ENCODE assay signal across 31 mouse cellular contexts in the genomic region with DNA sequence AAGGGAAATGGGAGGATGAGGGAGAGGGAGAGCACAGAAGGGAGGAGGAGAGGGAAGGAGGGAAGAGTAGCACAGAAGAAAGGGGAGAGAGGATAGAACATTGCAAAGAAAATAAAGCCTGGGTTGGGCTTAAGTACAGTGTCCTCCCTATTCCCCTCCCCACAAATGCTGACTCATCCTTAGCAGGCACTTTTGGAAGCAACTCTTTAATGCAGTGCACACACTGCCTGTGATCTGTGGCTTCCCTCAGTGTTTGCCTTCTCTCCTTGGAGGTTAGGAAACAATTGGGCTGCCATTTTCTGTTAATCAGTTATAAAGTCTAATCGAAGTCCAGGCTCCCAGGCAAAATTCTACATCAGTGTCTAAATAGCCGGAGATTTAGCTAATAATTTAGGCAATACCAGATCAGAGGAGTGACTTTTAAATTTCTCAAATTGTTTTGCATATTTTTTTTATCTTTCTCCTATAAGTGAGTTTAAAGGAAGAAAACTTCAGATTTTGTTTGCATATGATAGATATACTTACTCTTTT. TPM values are rescaled to one million over a fixed set of nuclear protein-coding genes. Genes with fewer than 3 reads are reported as not detected.
DNase-seq lines count a peak whose midpoint lies in the region; ATAC-seq and TF ChIP-seq lines count a peak whose summit lies in the region.
"Not testable (repeated sequence)": the region's sequence is repeated elsewhere in the genome, so short reads cannot be mapped to it uniquely, and the experiment has no call there.
"Had no signal": no experiment of that assay in that cellular context is flagged by ENCODE, and none has a peak within 500 bp of the region (broad histone marks: within the 10 kb centered on the region; RNA-seq: fewer than 3 reads in every experiment).

No protein-coding gene starts in this region.

- not testable (repeated sequence) for H3K9me3 ChIP-seq in heart, embryonic 12.5 days (replicated peaks); intestine, postnatal 0 days (ENCODE audit: control insufficient read depth); kidney, embryonic 16.5 days (ENCODE audit: low read length); liver, embryonic 13.5 days (replicated peaks); lung, embryonic 14.5 days (ENCODE audit: low read depth, low read length); stomach, postnatal 0 days (ENCODE audit: control insufficient read depth, low read length)

- not testable (repeated sequence) for H3K4me1 ChIP-seq in heart, embryonic 12.5 days (replicated peaks); intestine, postnatal 0 days (replicated peaks; ENCODE audit: control insufficient read depth, insufficient read depth, low read length); kidney, embryonic 16.5 days (ENCODE audit: insufficient read depth, low read length); liver, embryonic 13.5 days (replicated peaks); lung, embryonic 14.5 days (ENCODE audit: insufficient read depth); stomach, postnatal 0 days (replicated peaks; ENCODE audit: control insufficient read depth, insufficient read depth)

- H3K27ac ChIP-seq in heart, embryonic 12.5 days (ENCODE audit: poor library complexity, severe bottlenecking); intestine, postnatal 0 days (ENCODE audit: low read depth, low read length); kidney, embryonic 16.5 days (ENCODE audit: low read length); liver, embryonic 13.5 days; lung, embryonic 14.5 days (ENCODE audit: low read depth); stomach, postnatal 0 days (replicated peaks): not testable (repeated sequence)

- 75% methylated on average over 2 of the region's 2 CpGs for WGBS in heart, embryonic 12.5 days
- 31% methylated on average over 2 of the region's 2 CpGs for WGBS in intestine, postnatal 0 days
- WGBS in kidney, embryonic 16.5 days = 53% methylated on average over 2 of the region's 2 CpGs
- WGBS in liver, embryonic 13.5 days (ENCODE audit: insufficient replicate concordance) = 50% methylated on average over 2 of the region's 2 CpGs
- WGBS in lung, embryonic 14.5 days = 52% methylated on average over 2 of the region's 2 CpGs
- WGBS in stomach, postnatal 0 days = 43% methylated on average over 2 of the region's 2 CpGs

- not testable (repeated sequence) for TF ChIP-seq EP300 in stomach, postnatal 0 days (optimal IDR thresholded peaks at IDR 0.05)

- not testable (repeated sequence) for H3K36me3 ChIP-seq in heart, embryonic 12.5 days; intestine, postnatal 0 days (ENCODE audit: control insufficient read depth, insufficient read depth); kidney, embryonic 16.5 days (ENCODE audit: insufficient read depth, low read length); liver, embryonic 13.5 days; lung, embryonic 14.5 days (ENCODE audit: insufficient read depth); stomach, postnatal 0 days (ENCODE audit: control insufficient read depth, insufficient read depth, low read length)

- H3K9ac ChIP-seq in heart, embryonic 12.5 days; intestine, postnatal 0 days (ENCODE audit: low read depth, low read length); kidney, embryonic 16.5 days (replicated peaks; ENCODE audit: low read length); liver, embryonic 13.5 days; lung, embryonic 14.5 days; stomach, postnatal 0 days (ENCODE audit: low read length): not testable (repeated sequence)

- H3K4me2 ChIP-seq in heart, embryonic 12.5 days; intestine, postnatal 0 days (replicated peaks; ENCODE audit: low read depth); kidney, embryonic 16.5 days (replicated peaks; ENCODE audit: low read depth, low read length); liver, embryonic 13.5 days; lung, embryonic 14.5 days; stomach, postnatal 0 days (replicated peaks; ENCODE audit: low read depth): not testable (repeated sequence)

- H3K27me3 ChIP-seq in heart, embryonic 12.5 days (replicated peaks); intestine, postnatal 0 days (replicated peaks; ENCODE audit: control insufficient read depth, insufficient read depth, low read length); kidney, embryonic 16.5 days (ENCODE audit: insufficient read depth, low read length); liver, embryonic 13.5 days; lung, embryonic 14.5 days (ENCODE audit: insufficient read depth, low read length); stomach, postnatal 0 days (ENCODE audit: control insufficient read depth, insufficient read depth, low read length): not testable (repeated sequence)

- not testable (repeated sequence) for TF ChIP-seq CTCF in intestine, postnatal 0 days (IDR thresholded peaks at IDR 0.05; ENCODE audit: low read depth); lung, embryonic 14.5 days (IDR thresholded peaks at IDR 0.05; ENCODE audit: low read depth); stomach, postnatal 0 days (IDR thresholded peaks at IDR 0.05; ENCODE audit: low read depth)

- H3K4me3 ChIP-seq in heart, embryonic 12.5 days; intestine, postnatal 0 days (ENCODE audit: low read depth, low read length); kidney, embryonic 16.5 days (ENCODE audit: low read length); liver, embryonic 13.5 days (replicated peaks); lung, embryonic 14.5 days (ENCODE audit: low read depth, low read length); stomach, postnatal 0 days (ENCODE audit: low read depth, low read length): not testable (repeated sequence)

- peak; percentile 94 for ATAC-seq in erythroblast, adult 5-6 weeks (replicated peaks; ENCODE audit: low FRiP score, poor library complexity, severe bottlenecking)
- ATAC-seq in heart, embryonic 12.5 days (ENCODE audit: insufficient number of reproducible peaks, low FRiP score) = peak; percentile 93
- ATAC-seq in intestine, postnatal 0 days = peak; percentile 85
- peak; percentile 95 for ATAC-seq in kidney, embryonic 16.5 days (ENCODE audit: low FRiP score, low TSS enrichment)
- peak; percentile 99 for ATAC-seq in liver, embryonic 13.5 days (ENCODE audit: low read depth)
- peak; percentile 60; the same call in 1 of the 2 replicates for ATAC-seq in lung, embryonic 14.5 days (ENCODE audit: insufficient read depth)
- peak; percentile 88 for ATAC-seq in megakaryocyte-erythroid progenitor cell, adult 5-6 weeks (replicated peaks; ENCODE audit: low FRiP score, low TSS enrichment, poor library complexity, severe bottlenecking)
- peak; percentile 90 for ATAC-seq in stomach, postnatal 0 days (ENCODE audit: low FRiP score, low TSS enrichment)

- DNase-seq in liver, embryonic 13.5 days; lung, embryonic 14.5 days; stomach, postnatal 0 days (ENCODE audit: low spot score): not testable (repeated sequence)

RNA-seq across cellular contexts. Expression of gene Ugt1a6b, which starts 6.0 kb away (rescaled TPM):
- total RNA-seq in erythroblast, adult 5-6 weeks (2015; ENCODE audit: low replicate concordance) = not detected in 2 replicates
- total RNA-seq in erythroblast, adult 5-6 weeks (2017; ENCODE audit: low replicate concordance) = not detected in 2 replicates
- not detected in 2 replicates for polyA plus RNA-seq in heart, embryonic 12.5 days (2016; fragmentation: Nextera tagmentation; extraction: Ambion mirVana)
- polyA plus RNA-seq in intestine, postnatal 0 days (2015; fragmentation: Nextera tagmentation; extraction: Ambion mirVana) = 0.35 and 0.58 TPM in 2 replicates
- polyA plus RNA-seq in kidney, embryonic 16.5 days (2015; fragmentation: Nextera tagmentation; extraction: Ambion mirVana) = 0.81 and 0.82 TPM in 2 replicates
- polyA plus RNA-seq in liver, embryonic 13.5 days (2015; fragmentation: Nextera tagmentation; extraction: Ambion mirVana) = 2.1 TPM in 2 replicates
- polyA plus RNA-seq in lung, embryonic 14.5 days (2014; fragmentation: Nextera tagmentation; extraction: Ambion mirVana) = 0.38 TPM in 1 of 2 replicates, not detected in the other
- total RNA-seq in megakaryocyte-erythroid progenitor cell, adult 5-6 weeks (2014; fragmentation: Nextera tagmentation) = 0.83 and 0.99 TPM in 2 replicates
- total RNA-seq in megakaryocyte-erythroid progenitor cell, adult 5-6 weeks (2017) = not detected in 2 replicates
- 5.2 and 6.7 TPM in 2 replicates for polyA plus RNA-seq in stomach, postnatal 0 days (2015; fragmentation: Nextera tagmentation; extraction: Ambion mirVana)
- total RNA-seq: layer of hippocampus, postnatal 36 days; left cerebral cortex, postnatal 4 days had no signal
- polyA plus RNA-seq: activated CD4-positive, CD25-positive, alpha-beta regulatory T cell, adult 4 months; CD4-positive, CD25-positive, alpha-beta regulatory T cell, adult 4 months; heart, embryonic 10.5 days; heart, postnatal 0 days; midbrain, embryonic 10.5 days; neural tube, embryonic 15.5 days; thymus, postnatal 0 days had no signal

RNA-seq across cellular contexts. Expression of gene Ugt1a7c, which starts 14.2 kb away (rescaled TPM):
- 7.1 and 15.5 TPM in 2 replicates for total RNA-seq in erythroblast, adult 5-6 weeks (2015; ENCODE audit: low replicate concordance)
- 9.9 and 11.0 TPM in 2 replicates for total RNA-seq in erythroblast, adult 5-6 weeks (2017; ENCODE audit: low replicate concordance)
- polyA plus RNA-seq in heart, embryonic 12.5 days (2016; fragmentation: Nextera tagmentation; extraction: Ambion mirVana) = 0.58 and 0.78 TPM in 2 replicates
- 57.4 and 60.9 TPM in 2 replicates for polyA plus RNA-seq in intestine, postnatal 0 days (2015; fragmentation: Nextera tagmentation; extraction: Ambion mirVana)
- 10.5 and 10.9 TPM in 2 replicates for polyA plus RNA-seq in kidney, embryonic 16.5 days (2015; fragmentation: Nextera tagmentation; extraction: Ambion mirVana)
- polyA plus RNA-seq in liver, embryonic 13.5 days (2015; fragmentation: Nextera tagmentation; extraction: Ambion mirVana) = 1.7 and 1.9 TPM in 2 replicates
- polyA plus RNA-seq in lung, embryonic 14.5 days (2014; fragmentation: Nextera tagmentation; extraction: Ambion mirVana) = 1.5 and 1.7 TPM in 2 replicates
- 0.11 TPM in 1 of 2 replicates, not detected in the other for total RNA-seq in megakaryocyte-erythroid progenitor cell, adult 5-6 weeks (2014; fragmentation: Nextera tagmentation)
- total RNA-seq in megakaryocyte-erythroid progenitor cell, adult 5-6 weeks (2017) = 0.61 and 2.3 TPM in 2 replicates
- polyA plus RNA-seq in stomach, postnatal 0 days (2015; fragmentation: Nextera tagmentation; extraction: Ambion mirVana) = 33.9 and 40.4 TPM in 2 replicates

RNA-seq across cellular contexts. Expression of gene Ugt1a8, which starts 21.5 kb away (rescaled TPM):
- not detected in 2 replicates for total RNA-seq in erythroblast, adult 5-6 weeks (2015; ENCODE audit: low replicate concordance)
- not detected in 2 replicates for total RNA-seq in erythroblast, adult 5-6 weeks (2017; ENCODE audit: low replicate concordance)
- not detected in 2 replicates for polyA plus RNA-seq in heart, embryonic 12.5 days (2016; fragmentation: Nextera tagmentation; extraction: Ambion mirVana)
- 0.05 and 0.08 TPM in 2 replicates for polyA plus RNA-seq in intestine, postnatal 0 days (2015; fragmentation: Nextera tagmentation; extraction: Ambion mirVana)
- 0.13 TPM in 1 of 2 replicates, not detected in the other for polyA plus RNA-seq in kidney, embryonic 16.5 days (2015; fragmentation: Nextera tagmentation; extraction: Ambion mirVana)
- not detected in 2 replicates for polyA plus RNA-seq in liver, embryonic 13.5 days (2015; fragmentation: Nextera tagmentation; extraction: Ambion mirVana)
- polyA plus RNA-seq in lung, embryonic 14.5 days (2014; fragmentation: Nextera tagmentation; extraction: Ambion mirVana) = not detected in 2 replicates
- total RNA-seq in megakaryocyte-erythroid progenitor cell, adult 5-6 weeks (2014; fragmentation: Nextera tagmentation) = not detected in 2 replicates
- not detected in 2 replicates for total RNA-seq in megakaryocyte-erythroid progenitor cell, adult 5-6 weeks (2017)
- polyA plus RNA-seq in stomach, postnatal 0 days (2015; fragmentation: Nextera tagmentation; extraction: Ambion mirVana) = not detected in 2 replicates
- total RNA-seq: adrenal gland, adult 2 months; adrenal gland, postnatal 36 days; gastrocnemius, postnatal 10 days; heart, postnatal 4 days; layer of hippocampus, postnatal 36 days; left cerebral cortex, postnatal 4 days had no signal
- polyA plus RNA-seq: activated CD4-positive, CD25-positive, alpha-beta regulatory T cell, adult 4 months; adrenal gland, adult 2 months; brain, embryonic 14.5 days; CD4-positive, CD25-positive, alpha-beta regulatory T cell, adult 4 months; cortical plate, adult 2 months; embryonic facial prominence, embryonic 14.5 days; forebrain, embryonic 13.5 days; heart, embryonic 10.5 days; heart, postnatal 0 days; hindbrain, embryonic 14.5 days; large intestine, adult 2 months; limb, embryonic 14.5 days; lung, embryonic 15.5 days; midbrain, embryonic 10.5 days; midbrain, embryonic 15.5 days; neural tube, embryonic 15.5 days; testis, adult 2 months; thymus, postnatal 0 days had no signal

RNA-seq across cellular contexts. Expression of gene Ugt1a6a, which starts 25.5 kb away (rescaled TPM):
- 1.3 TPM in 1 of 2 replicates, not detected in the other for total RNA-seq in erythroblast, adult 5-6 weeks (2015; ENCODE audit: low replicate concordance)
- 0.70 and 2.3 TPM in 2 replicates for total RNA-seq in erythroblast, adult 5-6 weeks (2017; ENCODE audit: low replicate concordance)
- not detected in 2 replicates for polyA plus RNA-seq in heart, embryonic 12.5 days (2016; fragmentation: Nextera tagmentation; extraction: Ambion mirVana)
- 5.7 and 5.8 TPM in 2 replicates for polyA plus RNA-seq in intestine, postnatal 0 days (2015; fragmentation: Nextera tagmentation; extraction: Ambion mirVana)
- polyA plus RNA-seq in kidney, embryonic 16.5 days (2015; fragmentation: Nextera tagmentation; extraction: Ambion mirVana) = 6.0 and 6.7 TPM in 2 replicates
- 3.4 and 4.3 TPM in 2 replicates for polyA plus RNA-seq in liver, embryonic 13.5 days (2015; fragmentation: Nextera tagmentation; extraction: Ambion mirVana)
- polyA plus RNA-seq in lung, embryonic 14.5 days (2014; fragmentation: Nextera tagmentation; extraction: Ambion mirVana) = 0.96 and 1.2 TPM in 2 replicates
- not detected in 2 replicates for total RNA-seq in megakaryocyte-erythroid progenitor cell, adult 5-6 weeks (2014; fragmentation: Nextera tagmentation)
- not detected in 2 replicates for total RNA-seq in megakaryocyte-erythroid progenitor cell, adult 5-6 weeks (2017)
- polyA plus RNA-seq in stomach, postnatal 0 days (2015; fragmentation: Nextera tagmentation; extraction: Ambion mirVana) = 56.5 and 65.8 TPM in 2 replicates
- polyA plus RNA-seq: heart, embryonic 10.5 days; midbrain, embryonic 10.5 days had no signal

RNA-seq across cellular contexts. Expression of gene Ugt1a9, which starts 38.5 kb away (rescaled TPM):
- total RNA-seq in erythroblast, adult 5-6 weeks (2015; ENCODE audit: low replicate concordance) = not detected in 2 replicates
- 2.4 TPM in 1 of 2 replicates, not detected in the other for total RNA-seq in erythroblast, adult 5-6 weeks (2017; ENCODE audit: low replicate concordance)
- polyA plus RNA-seq in heart, embryonic 12.5 days (2016; fragmentation: Nextera tagmentation; extraction: Ambion mirVana) = not detected in 2 replicates
- polyA plus RNA-seq in intestine, postnatal 0 days (2015; fragmentation: Nextera tagmentation; extraction: Ambion mirVana) = 38.4 and 50.6 TPM in 2 replicates
- polyA plus RNA-seq in kidney, embryonic 16.5 days (2015; fragmentation: Nextera tagmentation; extraction: Ambion mirVana) = 6.4 and 7.1 TPM in 2 replicates
- polyA plus RNA-seq in liver, embryonic 13.5 days (2015; fragmentation: Nextera tagmentation; extraction: Ambion mirVana) = 0.16 and 0.21 TPM in 2 replicates
- polyA plus RNA-seq in lung, embryonic 14.5 days (2014; fragmentation: Nextera tagmentation; extraction: Ambion mirVana) = not detected in 2 replicates
- total RNA-seq in megakaryocyte-erythroid progenitor cell, adult 5-6 weeks (2014; fragmentation: Nextera tagmentation) = not detected in 2 replicates
- 2.4 TPM in 1 of 2 replicates, not detected in the other for total RNA-seq in megakaryocyte-erythroid progenitor cell, adult 5-6 weeks (2017)
- 0.65 and 1.4 TPM in 2 replicates for polyA plus RNA-seq in stomach, postnatal 0 days (2015; fragmentation: Nextera tagmentation; extraction: Ambion mirVana)
- total RNA-seq: gastrocnemius, postnatal 10 days; heart, postnatal 4 days; layer of hippocampus, postnatal 36 days; left cerebral cortex, postnatal 4 days had no signal
- polyA plus RNA-seq: adrenal gland, adult 2 months; brain, embryonic 14.5 days; CD4-positive, CD25-positive, alpha-beta regulatory T cell, adult 4 months; cortical plate, adult 2 months; embryonic facial prominence, embryonic 14.5 days; forebrain, embryonic 13.5 days; heart, embryonic 10.5 days; heart, postnatal 0 days; hindbrain, embryonic 14.5 days; limb, embryonic 14.5 days; lung, embryonic 15.5 days; midbrain, embryonic 10.5 days; midbrain, embryonic 15.5 days; thymus, postnatal 0 days had no signal
